Mouse (Mus musculus): ENCODE data around the gene Lim2. TPM values are rescaled to one million over a fixed set of nuclear protein-coding genes. Genes with fewer than 3 reads are reported as not detected.

Gene Lim2
- polyA plus RNA-seq, 1 experiment = 1.9 TPM

- TF ChIP-seq CTCF (IDR thresholded peaks at IDR 0.05; ENCODE audit: control insufficient read depth, insufficient read depth, low read length) (no peak), POLR2A (IDR thresholded peaks at IDR 0.05; ENCODE audit: borderline replicate concordance, control insufficient read depth, low read depth, low read length) (no peak)
- WGBS = 88% methylated on average over 11 of the region's 11 CpGs
- Histone ChIP-seq H3K27ac (ENCODE audit: control insufficient read depth, insufficient read depth, low read depth, low read length, poor library complexity) (no peak overlapping the region), H3K4me3 (replicated peaks; ENCODE audit: control insufficient read depth, low read depth, low read length) (no peak overlapping the region), H3K4me1 (ENCODE audit: control insufficient read depth, insufficient read depth, low read length) (no peaks in the 10 kb centered on the region; the same call in 1 of the 2 replicates)
Measured at GRCm38 (mm10) chr7:43451726-43452125, 24.3 kb downstream of the Lim2 start.

DNA sequence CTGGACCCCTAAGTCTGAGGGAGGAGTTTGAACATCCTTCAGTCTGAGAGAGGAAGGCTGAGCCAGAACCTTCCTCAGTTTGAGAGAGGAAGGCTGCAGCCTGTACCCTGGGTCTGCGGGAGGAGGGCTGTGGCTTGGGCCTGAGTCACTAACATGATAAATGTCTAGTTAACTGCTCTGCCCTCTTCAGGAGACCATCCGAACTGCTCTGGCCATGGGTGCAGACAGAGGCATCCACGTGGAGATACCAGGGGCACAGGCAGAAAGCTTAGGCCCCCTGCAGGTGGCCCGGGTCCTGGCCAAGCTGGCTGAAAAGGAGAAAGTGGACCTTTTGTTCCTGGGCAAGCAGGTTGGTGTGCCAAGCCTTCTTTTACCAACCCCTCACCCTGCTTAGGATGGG lies 25.1 kb downstream of the Lim2 start:
- H3K4me1 ChIP-seq (ENCODE audit: control insufficient read depth, insufficient read depth, low read length) = no peaks in the 10 kb centered on the region; the same call in 1 of the 2 replicates
- no peak overlapping the region for H3K4me3 ChIP-seq (replicated peaks; ENCODE audit: control insufficient read depth, low read depth, low read length)
- peak; percentile 54 for TF ChIP-seq CTCF (IDR thresholded peaks at IDR 0.05; ENCODE audit: control insufficient read depth, insufficient read depth, low read length)
- TF ChIP-seq POLR2A (IDR thresholded peaks at IDR 0.05; ENCODE audit: borderline replicate concordance, control insufficient read depth, low read depth, low read length) = no peak
- 13% methylated on average over 4 of the region's 4 CpGs for WGBS
- no peak overlapping the region for H3K27ac ChIP-seq (ENCODE audit: control insufficient read depth, insufficient read depth, low read depth, low read length, poor library complexity)

- H3K27ac ChIP-seq (ENCODE audit: control insufficient read depth, insufficient read depth, low read depth, low read length, poor library complexity) = no peak overlapping the region
- TF ChIP-seq CTCF (IDR thresholded peaks at IDR 0.05; ENCODE audit: control insufficient read depth, insufficient read depth, low read length) (no peak), POLR2A (IDR thresholded peaks at IDR 0.05; ENCODE audit: borderline replicate concordance, control insufficient read depth, low read depth, low read length) (no peak)
- H3K4me1 ChIP-seq (ENCODE audit: control insufficient read depth, insufficient read depth, low read length) = no peaks in the 10 kb centered on the region
- 80% methylated on average over 14 of the region's 14 CpGs for WGBS
- no peak overlapping the region for H3K4me3 ChIP-seq (replicated peaks; ENCODE audit: control insufficient read depth, low read depth, low read length)
Measured at GRCm38 (mm10) chr7:43453599-43454355, 26.3 kb downstream of the Lim2 start.

DNA sequence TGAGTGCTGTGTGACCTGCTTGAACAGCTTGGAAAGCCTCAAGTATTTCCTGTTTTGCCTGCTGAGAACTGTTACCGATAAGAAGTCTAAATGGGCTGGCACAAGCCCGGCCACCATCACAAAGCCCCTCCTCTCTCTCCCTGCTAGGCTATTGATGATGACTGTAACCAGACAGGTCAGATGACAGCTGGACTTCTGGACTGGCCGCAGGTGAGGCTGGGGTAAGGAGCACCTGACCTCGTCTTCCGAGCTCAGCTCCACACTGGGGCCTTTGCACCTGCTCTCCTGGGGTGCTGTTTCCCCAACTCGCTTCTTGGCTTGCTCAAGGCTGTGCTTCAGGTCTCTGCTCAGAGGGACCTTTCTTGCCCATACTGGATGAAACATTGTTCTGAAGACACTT lies 26.9 kb downstream of the Lim2 start:
- Histone ChIP-seq H3K4me3 (replicated peaks; ENCODE audit: control insufficient read depth, low read depth, low read length) (no peak overlapping the region), H3K4me1 (ENCODE audit: control insufficient read depth, insufficient read depth, low read length) (no peaks in the 10 kb centered on the region), H3K27ac (ENCODE audit: control insufficient read depth, insufficient read depth, low read depth, low read length, poor library complexity) (no peak overlapping the region)
- TF ChIP-seq CTCF (IDR thresholded peaks at IDR 0.05; ENCODE audit: control insufficient read depth, insufficient read depth, low read length) (no peak), POLR2A (IDR thresholded peaks at IDR 0.05; ENCODE audit: borderline replicate concordance, control insufficient read depth, low read depth, low read length) (no peak)
- WGBS = 71% methylated on average over 6 of the region's 6 CpGs

DNA sequence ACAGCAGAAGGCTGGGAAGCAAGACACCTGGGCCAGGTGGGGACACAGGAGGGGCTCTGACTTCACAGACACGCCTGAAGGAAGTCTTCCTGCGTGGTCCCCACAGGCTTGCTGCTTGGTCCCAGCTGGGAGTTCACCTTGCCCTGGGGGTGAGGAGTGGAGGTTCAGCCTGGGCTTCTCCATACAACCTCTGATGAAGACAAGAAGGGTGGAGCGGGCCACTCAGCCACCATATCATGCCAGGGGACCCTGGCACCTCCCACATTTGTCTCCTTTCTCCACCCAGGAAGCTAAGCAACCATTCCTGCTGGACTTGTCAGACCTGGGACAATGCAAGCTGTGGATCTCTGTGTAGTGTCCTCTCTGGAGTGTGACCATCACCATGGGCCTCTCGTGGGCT lies 35.4 kb downstream of the Lim2 start, which contains the start of gene Vsig10l:
TSS of gene Vsig10l (plus strand) at position 301 of the 400 bp plus-strand sequence.
- Histone ChIP-seq H3K27ac (ENCODE audit: control insufficient read depth, insufficient read depth, low read depth, low read length, poor library complexity) (no peak within 1 kb of the TSS), H3K4me1 (ENCODE audit: control insufficient read depth, insufficient read depth, low read length) (peaks cover 2% of the 10 kb centered on the region), H3K4me3 (replicated peaks; ENCODE audit: control insufficient read depth, low read depth, low read length) (no peak within 1 kb of the TSS)
- no peak for TF ChIP-seq POLR2A (IDR thresholded peaks at IDR 0.05; ENCODE audit: borderline replicate concordance, control insufficient read depth, low read depth, low read length)
- no peak for TF ChIP-seq CTCF (IDR thresholded peaks at IDR 0.05; ENCODE audit: control insufficient read depth, insufficient read depth, low read length)
- WGBS = 62% methylated on average over 4 of the region's 4 CpGs

DNA sequence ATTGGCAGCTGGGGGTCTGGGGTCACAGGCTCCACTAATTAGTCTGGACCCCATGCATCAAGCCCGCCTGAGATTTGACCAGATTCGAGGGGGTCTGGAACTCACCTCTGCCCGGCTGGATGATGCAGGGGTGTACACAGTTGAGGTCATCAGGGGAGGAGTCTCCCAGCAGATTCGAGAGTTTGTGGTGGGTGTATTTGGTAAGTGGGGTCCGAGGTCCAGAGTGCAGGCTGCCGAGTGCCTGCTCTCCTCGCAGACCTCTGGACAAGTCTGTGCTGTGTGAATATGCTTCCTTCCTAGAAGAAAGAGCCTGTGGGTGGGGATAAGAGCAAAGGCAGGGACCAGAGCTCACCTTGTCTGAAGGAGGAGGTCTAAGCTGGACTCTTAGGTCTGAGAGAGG lies 36.5 kb downstream of the Lim2 start:
- no peak for TF ChIP-seq POLR2A (IDR thresholded peaks at IDR 0.05; ENCODE audit: borderline replicate concordance, control insufficient read depth, low read depth, low read length)
- no peak for TF ChIP-seq CTCF (IDR thresholded peaks at IDR 0.05; ENCODE audit: control insufficient read depth, insufficient read depth, low read length)
- Histone ChIP-seq H3K4me3 (replicated peaks; ENCODE audit: control insufficient read depth, low read depth, low read length) (no peak overlapping the region), H3K27ac (ENCODE audit: control insufficient read depth, insufficient read depth, low read depth, low read length, poor library complexity) (no peak overlapping the region), H3K4me1 (ENCODE audit: control insufficient read depth, insufficient read depth, low read length) (peaks cover 2% of the 10 kb centered on the region)
- WGBS = 80% methylated on average over 7 of the region's 7 CpGs

DNA sequence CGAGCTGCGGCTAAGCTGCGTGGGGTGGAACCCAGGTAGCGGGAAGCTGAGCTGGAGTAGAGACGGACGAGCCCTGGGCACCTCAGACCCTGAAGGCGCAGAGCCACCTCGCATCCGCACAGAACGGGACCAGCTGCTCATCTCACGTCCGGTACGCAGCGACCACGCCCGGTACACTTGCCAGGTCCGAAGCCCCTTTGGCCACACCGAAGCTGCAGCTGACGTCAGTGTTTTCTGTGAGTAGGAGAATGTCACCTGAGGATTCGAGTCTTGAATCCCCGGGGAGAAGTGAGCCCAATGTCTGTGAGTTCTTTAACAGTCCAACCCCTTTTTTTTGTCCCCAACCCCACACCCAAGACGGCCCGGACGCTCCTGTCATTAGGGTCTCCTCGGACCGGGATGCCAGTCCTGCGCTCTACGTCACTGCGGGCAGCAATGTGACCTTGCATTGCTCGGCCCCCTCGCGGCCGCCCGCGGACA lies 37.4 kb downstream of the Lim2 start:
- TF ChIP-seq CTCF (IDR thresholded peaks at IDR 0.05; ENCODE audit: control insufficient read depth, insufficient read depth, low read length) (peak; percentile 25; the same call in 1 of the 2 replicates), POLR2A (IDR thresholded peaks at IDR 0.05; ENCODE audit: borderline replicate concordance, control insufficient read depth, low read depth, low read length) (0 out of 2 replicates have a peak, but pooled peaks have one; percentile 9)
- 10% methylated on average over 35 of the region's 35 CpGs for WGBS

DNA sequence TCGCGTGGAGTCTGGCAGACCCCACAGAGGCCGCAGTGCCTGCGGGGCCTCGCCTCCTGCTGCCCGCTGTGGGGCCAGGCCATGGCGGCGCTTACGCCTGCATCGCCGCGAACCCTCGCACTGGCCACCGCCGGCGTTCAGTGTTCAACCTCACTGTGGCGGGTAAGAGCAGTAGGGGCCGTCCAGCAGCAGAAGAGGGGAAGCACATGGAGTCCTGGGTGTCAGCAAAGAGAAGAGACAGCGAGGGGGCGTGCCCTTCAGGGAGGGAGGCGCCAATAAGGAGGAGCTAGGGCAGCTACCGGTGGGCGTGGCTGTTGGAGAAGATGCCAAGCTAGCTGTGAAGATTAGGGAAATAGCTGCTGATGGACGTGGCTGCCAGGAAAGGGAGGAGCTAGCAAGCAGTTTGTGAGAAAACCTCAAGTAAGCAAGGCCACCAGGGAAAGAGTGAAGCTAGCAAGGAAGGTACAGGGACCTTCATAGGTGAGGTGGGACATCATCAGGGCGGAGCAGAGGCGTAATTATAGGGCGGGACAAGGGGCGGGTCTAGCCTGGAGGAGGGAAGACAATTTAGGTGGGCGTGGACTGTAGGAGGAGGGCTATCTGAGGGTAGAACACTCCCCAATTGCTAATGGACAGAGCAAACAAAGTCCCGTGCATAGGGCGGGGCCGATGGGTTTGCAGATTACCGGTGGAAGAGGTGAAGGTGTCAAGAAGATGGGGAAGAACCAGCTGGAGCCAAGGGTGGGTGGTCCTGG lies 38.1 kb downstream of the Lim2 start:
- peak overlapping the region; percentile 74 for H3K4me3 ChIP-seq (replicated peaks; ENCODE audit: control insufficient read depth, low read depth, low read length)
- H3K4me1 ChIP-seq (ENCODE audit: control insufficient read depth, insufficient read depth, low read length) = peaks cover 2% of the 10 kb centered on the region
- 0% methylated on average over 33 of the region's 33 CpGs for WGBS
- TF ChIP-seq CTCF (IDR thresholded peaks at IDR 0.05; ENCODE audit: control insufficient read depth, insufficient read depth, low read length) = peak; percentile 11; the same call in 1 of the 2 replicates
- 0 out of 2 replicates have a peak, but pooled peaks have one; percentile 1 for TF ChIP-seq POLR2A (IDR thresholded peaks at IDR 0.05; ENCODE audit: borderline replicate concordance, control insufficient read depth, low read depth, low read length)
- peak overlapping the region; percentile 61 for H3K27ac ChIP-seq (ENCODE audit: control insufficient read depth, insufficient read depth, low read depth, low read length, poor library complexity)

More for the DNA sequence above, 37.4 kb downstream of the Lim2 start:
- peak overlapping the region; percentile 74 for H3K4me3 ChIP-seq (replicated peaks; ENCODE audit: control insufficient read depth, low read depth, low read length)
- H3K4me1 ChIP-seq (ENCODE audit: control insufficient read depth, insufficient read depth, low read length) = peaks cover 2% of the 10 kb centered on the region
- peak overlapping the region; percentile 8; the same call in 1 of the 2 replicates for H3K27ac ChIP-seq (ENCODE audit: control insufficient read depth, insufficient read depth, low read depth, low read length, poor library complexity)

All from bone marrow, adult 2 months (tissue).